Mouse (Mus musculus) MEL-GATA-1-ER (cell line): ENCODE results near the gene Crispld2.

Experiments
- DNase-seq: peaks from one replicate; pipeline ENCODE4 v3.0.0-alpha.2; 2012; ENCODE audit warnings: low read depth; ENCODE audit errors: extremely low read depth

Gene Crispld2

GRCm38 (mm10) chr8:120034471-120034870 lies 42.2 kb downstream of the Crispld2 start:
- no peak for DNase-seq

GRCm38 (mm10) chr8:120036111-120036510 lies 43.9 kb downstream of the Crispld2 start:
- no peak for DNase-seq

GRCm38 (mm10) chr8:120036578-120036977 lies 44.3 kb downstream of the Crispld2 start:
- DNase-seq: no peak

GRCm38 (mm10) chr8:120037199-120037598 lies 45.0 kb downstream of the Crispld2 start:
- DNase-seq: no peak

- DNase-seq: no peak
Observed at GRCm38 (mm10) chr8:120037611-120038010, 45.4 kb downstream of the Crispld2 start.

GRCm38 (mm10) chr8:120038741-120039140 lies 46.5 kb downstream of the Crispld2 start:
- DNase-seq: no peak

- no peak for DNase-seq
Observed at GRCm38 (mm10) chr8:120039313-120039919, 47.2 kb downstream of the Crispld2 start.

- no peak for DNase-seq
Observed at GRCm38 (mm10) chr8:120040861-120041260, 48.6 kb downstream of the Crispld2 start.

- no peak for DNase-seq
Observed at GRCm38 (mm10) chr8:120042542-120043312, 50.5 kb downstream of the Crispld2 start.

- no peak for DNase-seq
Observed at GRCm38 (mm10) chr8:120044907-120045306, 52.7 kb downstream of the Crispld2 start.

GRCm38 (mm10) chr8:120045471-120045870 lies 53.2 kb downstream of the Crispld2 start:
- no peak for DNase-seq

- no peak for DNase-seq
Observed at GRCm38 (mm10) chr8:120046258-120047020, 54.2 kb downstream of the Crispld2 start.

GRCm38 (mm10) chr8:120049949-120050348 lies 57.7 kb downstream of the Crispld2 start:
- no peak for DNase-seq

GRCm38 (mm10) chr8:120050376-120050775 lies 58.1 kb downstream of the Crispld2 start:
- no peak for DNase-seq

- no peak for DNase-seq
Observed at GRCm38 (mm10) chr8:120051006-120051405, 58.8 kb downstream of the Crispld2 start.

GRCm38 (mm10) chr8:120051908-120052307 lies 59.7 kb downstream of the Crispld2 start:
- DNase-seq: no peak

- no peak for DNase-seq
Observed at GRCm38 (mm10) chr8:120052318-120052717, 60.1 kb downstream of the Crispld2 start.

GRCm38 (mm10) chr8:120054833-120055232 lies 62.6 kb downstream of the Crispld2 start:
- DNase-seq: no peak

GRCm38 (mm10) chr8:120057078-120057477 lies 64.8 kb downstream of the Crispld2 start:
- DNase-seq: no peak

GRCm38 (mm10) chr8:120062742-120063141 lies 70.5 kb downstream of the Crispld2 start:
- DNase-seq: no peak

GRCm38 (mm10) chr8:120063326-120063725 lies 71.1 kb downstream of the Crispld2 start:
- DNase-seq: no peak

- no peak for DNase-seq
Observed at GRCm38 (mm10) chr8:120065611-120066010, 73.4 kb downstream of the Crispld2 start.
